Mouse (Mus musculus): Measurements from ENCODE around the gene Ngf. TPM values are rescaled to one million over a fixed set of nuclear protein-coding genes. Genes with fewer than 3 reads are reported as not detected.

Gene Ngf
- total and polyA plus RNA-seq, 2 experiments from 2014 or later = 1.1 to 2.8 TPM

GRCm38 (mm10) chr3:102523711-102524110, 54.0 kb downstream of the Ngf start:
- no peak for TF ChIP-seq CTCF (IDR thresholded peaks at IDR 0.05; ENCODE audit: low read depth)
- H3K4me3 ChIP-seq (ENCODE audit: low read length) = no peak overlapping the region
- no peaks in the 10 kb centered on the region for H3K4me1 ChIP-seq (ENCODE audit: insufficient read depth, low read length)
- no peaks in the 10 kb centered on the region for H3K9me3 ChIP-seq (ENCODE audit: low read length)
- no peak overlapping the region for H3K9ac ChIP-seq (replicated peaks; ENCODE audit: low read length)
- WGBS = 87% methylated on average over 2 of the region's 2 CpGs
- DNase-seq (ENCODE audit: low spot score) (no peak), ATAC-seq (no peak)
- H3K4me2 ChIP-seq (ENCODE audit: low read depth, low read length) = no peak overlapping the region
- no peaks in the 10 kb centered on the region for H3K27me3 ChIP-seq (ENCODE audit: insufficient read depth, low read length)
- no peak overlapping the region for H3K27ac ChIP-seq
- no peaks in the 10 kb centered on the region for H3K36me3 ChIP-seq (ENCODE audit: insufficient read depth, low read length)

- Histone ChIP-seq H3K9me3 (ENCODE audit: low read length) (no peaks in the 10 kb centered on the region), H3K4me3 (ENCODE audit: low read length) (no peak overlapping the region), H3K4me1 (ENCODE audit: insufficient read depth, low read length) (no peaks in the 10 kb centered on the region), H3K27me3 (ENCODE audit: insufficient read depth, low read length) (no peaks in the 10 kb centered on the region), H3K36me3 (ENCODE audit: insufficient read depth, low read length) (no peaks in the 10 kb centered on the region), H3K4me2 (ENCODE audit: low read depth, low read length) (no peak overlapping the region), H3K9ac (replicated peaks; ENCODE audit: low read length) (no peak overlapping the region), H3K27ac (no peak overlapping the region)
- WGBS = 87% methylated on average over 7 of the region's 7 CpGs
- ATAC-seq (no peak), DNase-seq (ENCODE audit: low spot score) (no peak)
- TF ChIP-seq CTCF (IDR thresholded peaks at IDR 0.05; ENCODE audit: low read depth) = no peak
These were observed 55.2 kb downstream of the Ngf start for GRCm38 (mm10) chr3:102524951-102525350.

- no peak for TF ChIP-seq CTCF (IDR thresholded peaks at IDR 0.05; ENCODE audit: low read depth)
- ATAC-seq = no peak
- Histone ChIP-seq H3K9me3 (ENCODE audit: low read length) (no peaks in the 10 kb centered on the region), H3K27me3 (ENCODE audit: insufficient read depth, low read length) (no peaks in the 10 kb centered on the region), H3K27ac (no peak overlapping the region), H3K4me1 (ENCODE audit: insufficient read depth, low read length) (no peaks in the 10 kb centered on the region), H3K4me2 (ENCODE audit: low read depth, low read length) (no peak overlapping the region; the same call in 1 of the 2 replicates), H3K36me3 (ENCODE audit: insufficient read depth, low read length) (no peaks in the 10 kb centered on the region), H3K4me3 (ENCODE audit: low read length) (no peak overlapping the region), H3K9ac (replicated peaks; ENCODE audit: low read length) (no peak overlapping the region)
- WGBS = 61% methylated on average over 8 of the region's 8 CpGs
- DNase-seq (ENCODE audit: low spot score) = no peak
These were observed 56.1 kb downstream of the Ngf start for GRCm38 (mm10) chr3:102525856-102526255.

- Histone ChIP-seq H3K27me3 (ENCODE audit: insufficient read depth, low read length) (no peaks in the 10 kb centered on the region), H3K4me2 (ENCODE audit: low read depth, low read length) (peak overlapping the region; percentile 24; the same call in 1 of the 2 replicates), H3K4me3 (ENCODE audit: low read length) (no peak overlapping the region), H3K4me1 (ENCODE audit: insufficient read depth, low read length) (no peaks in the 10 kb centered on the region), H3K36me3 (ENCODE audit: insufficient read depth, low read length) (no peaks in the 10 kb centered on the region), H3K27ac (no peak overlapping the region), H3K9me3 (ENCODE audit: low read length) (no peaks in the 10 kb centered on the region), H3K9ac (replicated peaks; ENCODE audit: low read length) (no peak overlapping the region)
- WGBS = 50% methylated on average over 6 of the region's 6 CpGs
- no peak for TF ChIP-seq CTCF (IDR thresholded peaks at IDR 0.05; ENCODE audit: low read depth)
- ATAC-seq (no peak), DNase-seq (ENCODE audit: low spot score) (no peak)
These were observed 56.8 kb downstream of the Ngf start for GRCm38 (mm10) chr3:102526481-102526880.

- no peak for DNase-seq (ENCODE audit: low spot score)
- H3K36me3 ChIP-seq (ENCODE audit: insufficient read depth, low read length) = no peaks in the 10 kb centered on the region
- H3K27ac ChIP-seq = no peak overlapping the region
- no peak for TF ChIP-seq CTCF (IDR thresholded peaks at IDR 0.05; ENCODE audit: low read depth)
- H3K4me3 ChIP-seq (ENCODE audit: low read length) = no peak overlapping the region
- no peaks in the 10 kb centered on the region for H3K9me3 ChIP-seq (ENCODE audit: low read length)
- no peaks in the 10 kb centered on the region for H3K27me3 ChIP-seq (ENCODE audit: insufficient read depth, low read length)
- no peak overlapping the region for H3K4me2 ChIP-seq (ENCODE audit: low read depth, low read length)
- H3K9ac ChIP-seq (replicated peaks; ENCODE audit: low read length) = no peak overlapping the region
- no peak for ATAC-seq
- no peaks in the 10 kb centered on the region for H3K4me1 ChIP-seq (ENCODE audit: insufficient read depth, low read length)
- WGBS = 92% methylated on average over 1 of the region's 1 CpGs
These were observed 65.0 kb downstream of the Ngf start for GRCm38 (mm10) chr3:102534744-102535143.

GRCm38 (mm10) chr3:102543646-102544045, 73.9 kb downstream of the Ngf start:
- Histone ChIP-seq H3K4me1 (ENCODE audit: insufficient read depth, low read length) (no peaks in the 10 kb centered on the region), H3K9ac (replicated peaks; ENCODE audit: low read length) (no peak overlapping the region), H3K4me3 (ENCODE audit: low read length) (no peak overlapping the region), H3K27me3 (ENCODE audit: insufficient read depth, low read length) (no peaks in the 10 kb centered on the region), H3K27ac (no peak overlapping the region), H3K36me3 (ENCODE audit: insufficient read depth, low read length) (no peaks in the 10 kb centered on the region), H3K4me2 (ENCODE audit: low read depth, low read length) (no peak overlapping the region), H3K9me3 (ENCODE audit: low read length) (no peaks in the 10 kb centered on the region)
- no peak for ATAC-seq
- WGBS = 77% methylated on average over 5 of the region's 5 CpGs
- no peak for DNase-seq (ENCODE audit: low spot score)
- TF ChIP-seq CTCF (IDR thresholded peaks at IDR 0.05; ENCODE audit: low read depth) = no peak

- WGBS = 88% methylated on average over 5 of the region's 5 CpGs
- H3K36me3 ChIP-seq (ENCODE audit: insufficient read depth, low read length) = no peaks in the 10 kb centered on the region
- H3K4me2 ChIP-seq (ENCODE audit: low read depth, low read length) = no peak overlapping the region
- no peak overlapping the region for H3K9ac ChIP-seq (replicated peaks; ENCODE audit: low read length)
- H3K4me1 ChIP-seq (ENCODE audit: insufficient read depth, low read length) = no peaks in the 10 kb centered on the region
- TF ChIP-seq CTCF (IDR thresholded peaks at IDR 0.05; ENCODE audit: low read depth) = no peak
- H3K27me3 ChIP-seq (ENCODE audit: insufficient read depth, low read length) = no peaks in the 10 kb centered on the region
- H3K9me3 ChIP-seq (ENCODE audit: low read length) = no peaks in the 10 kb centered on the region
- H3K27ac ChIP-seq = no peak overlapping the region
- ATAC-seq (no peak), DNase-seq (ENCODE audit: low spot score) (no peak)
- H3K4me3 ChIP-seq (ENCODE audit: low read length) = no peak overlapping the region
These were observed 77.8 kb downstream of the Ngf start for GRCm38 (mm10) chr3:102547536-102547935.
